Mouse (Mus musculus): ENCODE results near the gene Gng7. TPM values are rescaled to one million over a fixed set of nuclear protein-coding genes. Genes with fewer than 3 reads are reported as not detected.
"Not testable (repeated sequence)": the region's sequence is repeated elsewhere in the genome, so short reads cannot be mapped to it uniquely, and the experiment has no call there.

Gene Gng7
- 1.5 and 1.8 TPM in 2 replicates for polyA plus RNA-seq (2015; fragmentation: Nextera tagmentation; extraction: Ambion mirVana)

- DNase-seq (ENCODE audit: low spot score), result peak; percentile 95
Observed at GRCm38 (mm10) chr10:81014393-81015384, at the start of gene Gng7. TSS of gene Gng7 (minus strand) at chr10:81014945.

- DNase-seq (ENCODE audit: low spot score), result not testable (repeated sequence)
Observed at GRCm38 (mm10) chr10:81064519-81064918, 49.8 kb upstream of the Gng7 start.

GRCm38 (mm10) chr10:81062710-81063109 is 48.0 kb upstream of the Gng7 start:
- DNase-seq (ENCODE audit: low spot score), result no peak

- DNase-seq (ENCODE audit: low spot score), result peak; percentile 99
Observed at GRCm38 (mm10) chr10:81059603-81060543, 45.1 kb upstream of the Gng7 start, which contains the start of gene Sgta. TSS of gene Sgta (minus strand) at chr10:81060181.

DNA sequence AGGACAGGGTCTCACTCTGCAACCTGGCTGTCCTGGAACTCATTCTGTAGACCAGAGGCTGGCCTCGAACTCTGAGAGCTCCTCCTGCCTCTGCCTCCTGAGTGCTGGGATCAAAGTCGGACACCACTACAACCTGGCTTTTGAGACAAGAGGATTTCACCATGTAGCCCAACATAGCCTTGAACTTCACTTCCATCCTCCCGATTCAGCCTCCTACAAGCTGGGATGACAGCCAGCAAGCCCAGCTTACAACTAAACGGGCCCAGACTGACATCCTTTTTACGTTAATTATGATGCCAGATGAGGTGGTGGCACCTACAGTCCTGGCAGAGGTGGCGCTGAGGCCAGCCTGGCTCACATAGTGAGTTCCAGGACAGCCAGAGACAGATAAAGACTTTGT is 44.2 kb upstream of the Gng7 start:
- no peak for DNase-seq (ENCODE audit: low spot score)

- DNase-seq (ENCODE audit: low spot score), result no peak
Observed at GRCm38 (mm10) chr10:81057406-81058130, 42.8 kb upstream of the Gng7 start.

DNA sequence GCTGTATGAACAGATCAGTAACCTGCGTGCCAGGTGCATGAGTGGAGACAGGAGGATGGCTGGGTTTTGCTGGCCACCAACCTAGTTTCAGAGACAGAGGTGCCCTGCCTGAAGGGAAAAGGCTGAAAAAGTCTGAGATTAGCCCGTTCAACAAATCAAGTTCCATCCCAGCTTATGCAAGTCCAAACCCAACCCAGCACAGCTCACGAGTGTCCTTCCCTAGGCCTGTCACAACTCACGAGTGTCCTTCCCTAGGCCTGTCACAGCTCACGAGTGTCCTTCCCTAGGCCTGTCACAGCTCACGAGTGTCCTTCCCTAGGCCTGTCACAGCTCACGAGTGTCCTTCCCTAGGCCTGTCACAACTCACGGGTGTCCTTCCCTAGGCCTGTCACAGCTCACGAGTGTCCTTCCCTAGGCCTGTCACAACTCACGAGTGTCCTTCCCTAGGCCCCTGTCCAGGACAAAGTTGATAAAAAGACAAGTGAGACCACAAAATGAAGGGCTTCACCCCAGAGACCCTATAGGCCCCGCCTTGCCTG is 41.1 kb upstream of the Gng7 start:
- DNase-seq (ENCODE audit: low spot score), result not testable (repeated sequence)

- DNase-seq (ENCODE audit: low spot score), result no peak
Observed at GRCm38 (mm10) chr10:81055169-81055568, 40.4 kb upstream of the Gng7 start.

DNA sequence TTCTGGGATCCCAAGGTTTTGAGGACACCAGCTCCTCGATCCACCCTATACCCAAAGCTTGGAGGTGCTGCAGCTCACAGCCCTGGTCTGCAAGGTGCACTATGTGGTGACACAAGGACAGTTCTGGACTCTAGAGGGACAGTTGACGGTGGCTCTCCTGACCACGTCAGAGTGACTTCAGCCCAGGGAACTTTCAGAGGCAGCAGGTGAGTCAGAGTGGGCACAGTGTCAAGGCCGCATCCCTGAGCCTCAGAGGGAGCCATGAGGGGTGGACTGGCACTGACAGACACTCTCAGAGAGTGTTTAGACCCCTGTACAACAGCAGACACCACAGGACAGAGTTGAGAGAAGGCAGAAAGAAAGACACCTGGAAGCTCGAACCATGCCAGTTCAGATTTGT is 37.8 kb upstream of the Gng7 start:
- DNase-seq (ENCODE audit: low spot score), result no peak

DNA sequence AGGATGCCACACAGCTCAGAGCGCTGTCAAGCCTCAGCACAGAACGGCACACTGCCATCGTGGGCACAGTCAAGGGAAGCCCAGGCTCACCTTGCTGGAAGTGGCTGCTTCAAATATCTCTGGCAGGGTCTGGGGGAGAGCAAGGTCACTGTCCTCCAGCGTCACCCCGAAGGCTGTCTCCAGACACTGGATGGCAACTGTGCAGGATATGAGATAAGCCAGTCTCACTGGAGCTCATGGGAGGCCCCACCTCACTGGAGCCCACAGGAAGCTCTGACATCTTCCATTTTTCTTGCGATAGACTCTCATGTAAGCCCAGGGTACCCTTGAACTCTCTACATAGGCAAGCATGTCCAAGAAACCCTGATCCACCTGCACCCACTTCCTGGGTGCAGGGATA is 36.4 kb upstream of the Gng7 start:
- no peak for DNase-seq (ENCODE audit: low spot score)

DNA sequence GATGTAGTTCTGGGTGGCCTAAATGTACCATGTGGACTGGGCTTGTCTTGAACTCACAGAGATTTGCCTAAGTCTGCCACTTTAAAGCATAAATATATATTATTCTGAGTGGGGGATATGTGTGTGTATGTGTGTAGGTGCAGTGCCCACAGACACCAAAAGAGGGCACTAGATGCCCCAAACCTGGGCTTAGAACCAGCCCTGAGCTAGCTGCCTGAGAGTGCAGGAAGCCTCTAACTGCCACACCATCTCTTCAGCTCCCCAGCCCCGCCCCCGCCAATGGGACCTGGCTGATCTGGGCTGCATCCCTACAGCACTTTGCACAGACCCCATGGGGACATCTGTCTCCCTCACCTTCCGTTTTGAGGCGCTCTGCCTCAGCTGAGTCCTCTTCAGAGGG is 35.9 kb upstream of the Gng7 start:
- peak; percentile 50 for DNase-seq (ENCODE audit: low spot score)

GRCm38 (mm10) chr10:81045246-81045645 is 30.5 kb upstream of the Gng7 start:
- not testable (repeated sequence) for DNase-seq (ENCODE audit: low spot score)

DNA sequence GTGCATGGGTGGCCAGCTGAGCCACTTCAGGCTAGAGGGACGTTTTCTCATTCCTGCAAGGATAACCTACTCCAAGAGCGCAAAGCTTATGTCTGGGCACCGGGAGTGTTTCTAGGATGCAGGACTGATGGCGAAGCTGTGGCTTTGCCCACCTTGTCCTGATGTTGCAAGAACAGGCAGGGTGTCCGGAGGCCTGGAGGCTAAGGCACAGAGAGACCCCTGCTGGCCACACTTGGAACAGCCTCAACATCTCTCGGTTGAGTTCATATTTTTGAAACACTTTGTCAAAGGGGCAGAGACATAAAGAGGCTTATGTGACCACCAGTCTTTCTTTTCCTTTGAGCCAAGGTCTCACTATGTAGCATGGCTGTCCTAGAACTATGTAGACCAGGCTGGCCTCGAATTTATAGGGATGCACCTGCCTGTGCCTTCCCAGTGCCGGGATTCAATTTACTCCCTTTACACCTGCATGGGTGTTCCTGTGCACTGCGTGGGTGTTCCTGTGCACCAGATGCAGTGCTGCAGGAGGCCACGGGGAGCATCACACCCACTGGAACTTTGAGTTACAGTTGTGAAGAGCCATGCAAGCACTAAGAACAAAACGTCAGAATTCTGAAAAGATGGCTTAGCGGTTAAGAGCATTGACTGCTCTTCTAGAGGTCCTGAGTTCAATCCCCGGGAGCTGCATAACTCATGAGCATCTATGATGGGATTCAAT is 26.9 kb upstream of the Gng7 start:
- DNase-seq (ENCODE audit: low spot score), result peak; percentile 77

DNA sequence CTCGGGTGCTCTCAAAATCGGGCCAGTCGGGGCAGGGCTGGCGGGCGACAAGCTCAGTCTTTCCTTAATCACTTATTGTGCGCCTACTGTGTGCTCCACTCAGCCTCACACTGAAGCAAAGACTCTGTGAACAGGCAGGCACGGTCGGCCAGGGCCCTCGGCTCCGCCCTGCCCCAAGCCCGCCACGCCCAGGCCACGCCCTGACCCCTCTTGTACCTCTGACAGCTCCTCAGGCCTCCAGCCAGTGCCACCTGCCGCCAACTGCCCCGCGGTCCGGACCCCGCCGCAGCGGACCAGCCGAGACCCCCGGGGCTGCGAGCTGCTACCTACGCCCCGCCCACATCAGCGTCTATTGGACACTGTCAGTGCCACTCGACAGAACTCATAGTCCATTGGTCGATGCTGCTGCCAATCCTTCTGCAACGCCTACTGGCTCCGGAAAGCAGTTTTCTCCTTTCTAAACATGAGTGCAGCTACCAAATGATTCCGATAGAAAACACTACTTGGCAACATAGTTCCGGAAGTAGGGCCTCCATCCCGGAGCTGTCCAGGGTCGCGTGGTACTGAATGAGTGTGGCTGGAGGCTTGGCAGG is 22.3 kb upstream of the Gng7 start, which contains the start of gene Slc39a3:
Slc39a3 (minus strand) TSS at position 439 of the 593 bp plus-strand sequence.
- peak; percentile 98 for DNase-seq (ENCODE audit: low spot score)

GRCm38 (mm10) chr10:81036251-81036650 is 21.5 kb upstream of the Gng7 start:
- no peak for DNase-seq (ENCODE audit: low spot score)

DNA sequence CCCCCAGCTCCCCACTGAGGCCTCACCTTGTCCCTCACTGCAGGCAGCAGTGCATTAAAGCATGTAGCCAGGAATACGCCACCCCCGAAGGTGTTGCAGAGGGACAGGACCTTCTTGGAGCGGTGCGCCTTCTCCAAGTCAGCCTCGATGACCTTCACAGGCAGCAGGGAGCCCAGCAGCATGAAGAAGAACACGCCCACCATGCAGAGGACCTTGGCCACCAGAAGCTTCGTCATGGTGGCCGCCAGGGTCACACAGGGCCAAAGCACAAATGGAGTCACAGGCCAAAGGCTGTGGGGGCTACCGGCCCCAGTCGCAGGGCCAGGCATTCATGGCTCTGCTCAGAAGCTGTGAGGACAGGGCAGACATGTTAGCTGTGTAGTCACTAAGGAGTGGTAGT is 18.8 kb upstream of the Gng7 start:
- no peak for DNase-seq (ENCODE audit: low spot score)

DNA sequence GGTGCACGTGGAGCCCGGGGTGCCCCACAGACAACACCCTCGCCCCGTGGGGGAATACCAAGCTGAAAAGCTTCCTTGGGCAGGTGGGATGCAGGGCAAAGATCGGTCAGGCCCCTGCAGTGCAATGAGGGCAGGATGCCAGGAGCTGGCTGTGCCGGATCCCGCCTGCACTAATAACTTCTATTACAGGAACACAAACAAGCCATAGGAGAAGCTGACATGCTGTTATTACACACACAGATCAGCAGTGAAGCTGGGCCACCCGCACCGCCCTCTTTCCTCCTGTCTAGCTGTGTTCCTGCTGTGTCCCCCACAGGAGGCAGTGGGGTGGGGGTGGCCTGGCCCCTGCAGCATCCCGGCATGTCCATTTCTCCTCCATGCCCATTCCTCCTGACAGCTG is 14.3 kb upstream of the Gng7 start:
- DNase-seq (ENCODE audit: low spot score), result no peak

DNA sequence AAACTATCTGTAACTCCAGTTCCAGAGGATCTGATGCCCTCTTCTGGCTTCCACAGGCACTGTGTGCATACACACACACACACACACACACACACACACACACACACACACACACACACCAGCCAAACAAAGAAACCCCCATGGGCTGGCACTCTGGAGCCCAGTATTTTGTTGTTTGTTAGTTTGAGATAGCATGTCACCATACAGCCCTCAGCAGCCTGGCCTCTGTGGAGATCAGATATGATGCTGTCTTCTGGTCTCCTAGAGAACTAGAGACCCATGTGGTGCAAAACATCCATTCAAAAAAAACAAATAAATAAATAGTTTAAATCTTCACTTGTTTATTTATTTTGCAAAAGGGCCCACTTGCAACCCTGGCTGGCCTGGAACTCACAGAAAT is 13.5 kb upstream of the Gng7 start:
- DNase-seq (ENCODE audit: low spot score), result no peak

DNA sequence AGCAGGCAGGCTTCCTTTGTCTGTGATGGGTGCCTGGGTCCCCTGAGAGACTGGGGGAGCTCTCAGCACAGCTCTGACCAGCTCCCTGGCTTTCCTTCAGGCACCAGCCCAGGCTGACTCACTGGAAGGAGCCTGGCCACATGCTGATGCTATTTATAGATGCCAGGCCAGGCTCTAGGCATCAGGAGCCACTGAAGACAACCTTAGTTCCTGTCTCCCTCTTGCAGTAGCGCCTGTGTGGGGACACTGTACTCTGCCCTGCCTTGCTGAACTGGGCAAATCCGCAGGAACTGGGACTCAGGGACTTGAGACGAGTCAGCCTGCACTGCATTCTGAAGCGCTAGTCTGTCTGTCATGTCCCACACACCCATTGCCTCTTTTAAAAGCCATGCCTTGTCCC is 12.6 kb upstream of the Gng7 start:
- no peak for DNase-seq (ENCODE audit: low spot score)

DNA sequence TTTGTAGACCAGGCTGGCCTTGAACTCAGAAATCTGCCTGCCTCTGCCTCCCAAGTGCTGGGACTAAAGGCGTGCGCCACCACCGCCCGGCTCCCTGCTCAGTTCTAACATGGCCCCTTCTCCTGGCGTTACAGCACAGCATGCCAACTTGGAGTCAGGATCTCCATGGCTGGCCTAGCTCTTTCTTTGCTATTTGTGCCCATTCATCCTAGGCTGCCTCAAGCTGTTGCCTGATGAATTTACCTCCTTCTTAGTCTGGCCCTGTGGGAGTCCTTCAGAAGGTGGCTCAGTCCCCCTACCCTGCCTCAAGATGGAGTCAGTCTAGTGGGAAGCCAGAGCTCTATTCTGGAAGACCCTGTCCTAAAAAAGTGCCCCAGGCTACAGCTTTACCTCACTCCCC is 12.1 kb upstream of the Gng7 start:
- DNase-seq (ENCODE audit: low spot score), result no peak
